Mouse (Mus musculus) midbrain, postnatal 0 days (tissue): Measurements from ENCODE around the gene Tars. TPM values are rescaled to one million over a fixed set of nuclear protein-coding genes. Genes with fewer than 3 reads are reported as not detected.

Experiments used
- ATAC-seq: fragments of 200-750 bp; cut with Nextera tagmentation; 2 replicates; pipeline ENCODE4 v1.8.0; 2017; ENCODE audit warnings: moderate number of reproducible peaks, mild to moderate bottlenecking, moderate TSS enrichment, moderate library complexity; ENCODE audit not compliant: low FRiP score
- DNase-seq: peaks from one replicate; pipeline ENCODE4 v3.0.0-alpha.2; 2015; ENCODE audit warnings: low spot score
- H3K27ac ChIP-seq: fragments of 300-500 bp; sonication (generic); 2 replicates; pipeline ENCODE4 v1.5.1; 2014; ENCODE audit warnings: low read depth, mild to moderate bottlenecking, low read length, mixed read lengths
- H3K27me3 ChIP-seq: fragments of 300-500 bp; sonication (generic); 2 replicates; pipeline ENCODE4 v1.6.1; 2014; ENCODE audit warnings: low read length, control low read depth, mixed read lengths; ENCODE audit not compliant: insufficient read depth
- H3K36me3 ChIP-seq: fragments of 300-500 bp; sonication (generic); 2 replicates; pipeline ENCODE4 v1.6.1; 2014; ENCODE audit warnings: low read length, control low read depth, mixed read lengths; ENCODE audit not compliant: insufficient read depth
- H3K4me1 ChIP-seq: fragments of 300-500 bp; sonication (generic); 2 replicates; pipeline ENCODE4 v1.6.1; 2014; ENCODE audit warnings: mild to moderate bottlenecking, control low read depth, antibody characterized with exemption, low read length, mixed read lengths; ENCODE audit not compliant: insufficient read depth
- H3K4me2 ChIP-seq: fragments of 300-500 bp; sonication (generic); 2 replicates; pipeline ENCODE4 v1.6.1; 2014; ENCODE audit warnings: low read depth, mild to moderate bottlenecking, low read length, mixed read lengths; ENCODE audit not compliant: poor library complexity, severe bottlenecking
- H3K4me3 ChIP-seq: fragments of 300-500 bp; sonication (generic); 2 replicates; pipeline ENCODE4 v1.5.1; 2014; ENCODE audit warnings: low read depth, mild to moderate bottlenecking, low read length, moderate library complexity
- H3K9ac ChIP-seq: fragments of 300-500 bp; sonication (generic); replicated peaks from 2 replicates; pipeline ENCODE4 v1.6.1; 2014; ENCODE audit warnings: mild to moderate bottlenecking, low read length, moderate library complexity, mixed read lengths; ENCODE audit not compliant: poor library complexity, severe bottlenecking
- H3K9me3 ChIP-seq: fragments of 300-500 bp; sonication (generic); 2 replicates; pipeline ENCODE4 v1.6.1; 2016; ENCODE audit warnings: low read length, control low read depth
- CTCF ChIP-seq: IDR thresholded peaks from 2 replicates; pipeline ENCODE4 v1.5.1; 2016; ENCODE audit warnings: antibody characterized with exemption, mild to moderate bottlenecking
- WGBS: fragments of 180-500 bp; shearing (Covaris S2); extraction: QIAGEN DNeasy Blood & Tissue Kit; methylation state at CpG from one replicate; pipeline ENCODE4 v1.1.7; 2014; 5-methylcytosine and 5-hydroxymethylcytosine counted together
- polyA plus RNA-seq: library from polyadenylated mRNA; unstranded; fragments of >200 nt; fragmentation: Nextera tagmentation; extraction: Ambion mirVana; gene quantifications from 2 replicates; pipeline ENCODE4 v1.2.1, GENCODE M21; 2015
- total RNA-seq: library from RNA; depleted of rRNA; stranded (reverse); fragments of >200 nt; gene quantifications from 2 replicates; pipeline ENCODE4 v1.2.3, GENCODE M21; 2014

Tars gene
- total and polyA plus RNA-seq, 2 experiments from 2014 or later = 27.6 to 35.2 TPM

- H3K9me3 ChIP-seq = no peaks in the 10 kb centered on the region
- ATAC-seq (no peak), DNase-seq (no peak)
- H3K4me1 ChIP-seq = no peaks in the 10 kb centered on the region
- WGBS = 97% methylated on average over 16 of the region's 16 CpGs
- no peak overlapping the region for H3K4me3 ChIP-seq
- H3K27me3 ChIP-seq = no peaks in the 10 kb centered on the region
- no peak overlapping the region for H3K27ac ChIP-seq
- no peak overlapping the region for H3K9ac ChIP-seq
- no peak overlapping the region for H3K4me2 ChIP-seq
- no peak for TF ChIP-seq CTCF
- H3K36me3 ChIP-seq = peaks cover 55% of the 10 kb centered on the region
Observed at GRCm38 (mm10) chr15:11392903-11393302, 6.6 kb downstream of the Tars start.

DNA sequence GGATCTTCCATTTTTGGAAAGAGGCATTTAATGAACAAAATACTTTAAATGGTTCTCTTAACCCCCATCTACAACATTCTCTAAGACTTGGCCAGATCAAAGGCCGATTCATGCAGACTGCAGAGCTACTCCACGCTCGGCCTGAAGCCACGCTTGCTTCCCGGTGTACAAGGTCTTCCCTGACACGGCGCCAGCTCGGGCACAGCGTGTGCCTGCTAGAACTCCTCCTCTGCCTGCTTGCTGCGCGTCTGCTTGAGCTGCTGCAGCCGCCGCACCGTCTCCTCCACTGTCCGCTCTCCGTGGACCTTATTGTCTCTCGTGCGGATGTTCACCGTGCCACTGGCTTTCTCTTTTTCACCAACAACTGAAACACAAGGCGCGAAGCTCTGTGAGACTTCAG is 15.7 kb downstream of the Tars start:
- no peak for TF ChIP-seq CTCF
- H3K4me3 ChIP-seq = no peak overlapping the region
- no peak overlapping the region for H3K27ac ChIP-seq
- WGBS = 96% methylated on average over 21 of the region's 21 CpGs
- H3K9me3 ChIP-seq = no peaks in the 10 kb centered on the region
- no peaks in the 10 kb centered on the region for H3K4me1 ChIP-seq
- H3K27me3 ChIP-seq = no peaks in the 10 kb centered on the region
- H3K36me3 ChIP-seq = peaks cover 48% of the 10 kb centered on the region
- no peak for ATAC-seq
- H3K9ac ChIP-seq = no peak overlapping the region
- no peak overlapping the region for H3K4me2 ChIP-seq
- no peak for DNase-seq

DNA sequence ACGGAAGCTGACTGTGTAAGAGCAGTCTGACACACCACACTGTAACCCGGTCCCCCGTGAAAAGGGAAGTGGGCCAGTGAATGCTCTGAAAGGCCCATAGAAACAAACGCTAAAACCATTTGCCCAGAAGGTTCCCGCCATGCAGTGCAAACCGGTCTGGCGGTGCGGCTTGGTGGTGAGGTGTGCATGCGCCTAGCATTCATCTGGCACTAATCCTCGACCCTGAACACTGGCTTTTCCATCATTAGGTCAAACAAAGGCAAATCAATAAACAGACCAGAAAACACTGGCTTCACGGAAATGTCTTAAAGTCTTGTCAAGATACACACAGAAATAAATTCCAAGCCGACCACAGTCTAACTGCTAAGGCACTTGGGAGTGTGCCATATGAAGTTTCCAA is 16.9 kb downstream of the Tars start:
- WGBS = 79% methylated on average over 12 of the region's 12 CpGs
- no peak overlapping the region for H3K9ac ChIP-seq
- DNase-seq (no peak), ATAC-seq (no peak)
- TF ChIP-seq CTCF = no peak
- H3K4me2 ChIP-seq = no peak overlapping the region
- no peaks in the 10 kb centered on the region for H3K9me3 ChIP-seq
- peaks cover 39% of the 10 kb centered on the region for H3K36me3 ChIP-seq
- no peak overlapping the region for H3K27ac ChIP-seq
- no peaks in the 10 kb centered on the region for H3K27me3 ChIP-seq
- no peaks in the 10 kb centered on the region for H3K4me1 ChIP-seq
- H3K4me3 ChIP-seq = no peak overlapping the region

GRCm38 (mm10) chr15:11380616-11381015 is 18.8 kb downstream of the Tars start:
- Histone ChIP-seq H3K9ac (no peak overlapping the region), H3K4me1 (no peaks in the 10 kb centered on the region), H3K4me2 (no peak overlapping the region), H3K27me3 (no peaks in the 10 kb centered on the region), H3K4me3 (no peak overlapping the region), H3K36me3 (peaks cover 20% of the 10 kb centered on the region), H3K9me3 (no peaks in the 10 kb centered on the region), H3K27ac (no peak overlapping the region)
- no peak for TF ChIP-seq CTCF
- WGBS = 82% methylated on average over 8 of the region's 8 CpGs
- DNase-seq (no peak), ATAC-seq (no peak)

GRCm38 (mm10) chr15:11380087-11380530 is 19.4 kb downstream of the Tars start:
- DNase-seq (peak; percentile 81), ATAC-seq (peak; percentile 36; the same call in 1 of the 2 replicates)
- H3K27ac ChIP-seq = no peak overlapping the region
- peaks cover 18% of the 10 kb centered on the region for H3K36me3 ChIP-seq
- TF ChIP-seq CTCF = peak; percentile 88
- H3K27me3 ChIP-seq = no peaks in the 10 kb centered on the region
- H3K4me2 ChIP-seq = no peak overlapping the region
- H3K4me3 ChIP-seq = no peak overlapping the region
- 33% methylated on average over 8 of the region's 8 CpGs for WGBS
- no peak overlapping the region for H3K9ac ChIP-seq
- H3K9me3 ChIP-seq = no peaks in the 10 kb centered on the region
- no peaks in the 10 kb centered on the region for H3K4me1 ChIP-seq

GRCm38 (mm10) chr15:11379431-11380086 is 19.9 kb downstream of the Tars start:
- Histone ChIP-seq H3K4me3 (no peak overlapping the region), H3K36me3 (peaks cover 12% of the 10 kb centered on the region), H3K4me2 (no peak overlapping the region), H3K27me3 (no peaks in the 10 kb centered on the region), H3K27ac (no peak overlapping the region), H3K9me3 (no peaks in the 10 kb centered on the region), H3K4me1 (no peaks in the 10 kb centered on the region), H3K9ac (no peak overlapping the region)
- ATAC-seq = peak; percentile 18; the same call in 1 of the 2 replicates
- 86% methylated on average over 8 of the region's 8 CpGs for WGBS
- no peak for DNase-seq
- no peak for TF ChIP-seq CTCF
